Mouse (Mus musculus) ES-E14 (cell line): ENCODE measurements at regions not wholly inside any gene's neighbourhood (a gene's known extent, or its start where the extent isn't known, plus 50 kb on each side); places are given as distances from the start of the nearest gene placed in this dataset.

Experiments used
- CHD2 ChIP-seq: IDR thresholded peaks from 2 replicates; pipeline ENCODE4 v1.6.1; 2014; ENCODE audit warnings: mild to moderate bottlenecking, low read depth, low read length, inconsistent platforms
- HCFC1 ChIP-seq: IDR thresholded peaks from 2 replicates; pipeline ENCODE4 v1.6.1; 2012; ENCODE audit warnings: low read length, inconsistent platforms, borderline replicate concordance; ENCODE audit not compliant: insufficient read depth
- MAFK ChIP-seq: IDR thresholded peaks from 2 replicates; pipeline ENCODE4 v1.6.1; 2014; ENCODE audit warnings: mild to moderate bottlenecking, low read depth, low read length, inconsistent platforms; ENCODE audit not compliant: insufficient read depth
- ZC3H11A ChIP-seq: IDR thresholded peaks from 2 replicates; pipeline ENCODE4 v1.6.1; 2012; ENCODE audit warnings: low read depth, mild to moderate bottlenecking, inconsistent platforms, low read length, borderline replicate concordance
- ZNF384 ChIP-seq: IDR thresholded peaks from 2 replicates; pipeline ENCODE4 v1.6.1; 2012; ENCODE audit warnings: low read depth, low read length, inconsistent platforms

- TF ChIP-seq HCFC1 (no peak), ZNF384 (no peak), MAFK (no peak), CHD2 (no peak), ZC3H11A (no peak)
Observed at GRCm38 (mm10) chr4:125880028-125880427, 144.3 kb upstream of the Csf3r start.
